Mouse (Mus musculus) embryo, embryonic 9.5 days (tissue): ENCODE results near the gene Tmem245.

ENCODE experiments used
- DNase-seq: peaks from one replicate; pipeline ENCODE4 v3.0.0-alpha.2; 2017; ENCODE audit errors: extremely low spot score

Gene Tmem245

DNA sequence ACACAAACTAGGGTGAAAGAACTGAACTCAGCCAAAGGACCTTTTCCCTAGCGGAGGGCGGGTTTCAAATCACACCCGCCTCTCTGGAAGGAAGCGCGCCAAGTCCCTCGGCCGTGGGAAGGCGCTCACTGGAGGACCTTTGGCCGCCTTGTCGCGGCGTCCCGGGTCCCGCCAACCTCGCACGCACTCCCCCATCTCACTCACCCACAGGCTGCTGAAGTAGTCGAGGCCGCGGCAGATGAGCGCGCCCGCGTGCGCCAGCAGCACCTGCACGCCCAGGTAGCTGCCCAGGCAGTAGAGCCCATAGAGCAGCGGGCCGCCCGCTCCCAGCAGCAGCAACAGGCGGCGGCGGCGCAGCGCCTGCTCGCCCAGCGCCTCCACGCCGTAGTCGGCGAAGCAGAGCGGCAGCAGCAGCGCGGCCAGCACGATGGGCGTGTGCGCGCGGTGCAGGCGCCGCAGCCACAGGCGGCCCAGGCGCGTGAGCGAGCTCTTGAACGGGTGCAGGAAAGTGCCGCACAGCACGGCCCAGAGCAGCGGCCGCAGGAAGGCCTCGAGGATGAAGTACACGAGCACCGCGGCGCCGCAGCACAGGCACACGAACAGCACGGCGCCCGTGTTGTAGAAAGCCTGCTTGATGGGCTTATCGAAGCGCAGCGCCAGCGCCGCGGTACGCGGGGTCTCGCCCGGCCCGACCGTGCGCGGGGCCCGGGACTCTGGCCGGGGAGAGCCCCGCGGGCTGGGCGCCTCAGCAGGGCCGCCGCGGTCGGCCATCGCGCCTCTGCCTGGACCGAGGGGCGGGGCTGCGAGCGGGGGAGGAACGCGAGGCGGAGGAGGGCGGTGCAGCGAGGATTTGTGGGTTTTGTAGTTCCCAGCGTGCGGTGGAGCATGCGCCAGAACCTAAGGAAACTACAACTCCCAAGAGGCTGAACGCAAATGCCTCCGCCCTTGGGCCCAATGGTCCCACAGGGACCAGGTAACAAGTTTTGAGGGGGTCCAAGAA is at the start of gene Tmem245:
Gene Tmem245 (minus strand): TSS at position 797 of the 1,000 bp plus-strand sequence.
- peak; percentile 95 for DNase-seq

GRCm38 (mm10) chr4:56993331-56993730 is 46.1 kb upstream of the Tmem245 start:
- no peak for DNase-seq

GRCm38 (mm10) chr4:56991951-56992350 is 44.7 kb upstream of the Tmem245 start:
- DNase-seq: no peak

GRCm38 (mm10) chr4:56990215-56990584 is 43.0 kb upstream of the Tmem245 start, which contains the start of gene Frrs1l:
Gene Frrs1l (minus strand): TSS chr4:56990391.
- DNase-seq: peak; percentile 22

GRCm38 (mm10) chr4:56989431-56990214 is 42.4 kb upstream of the Tmem245 start:
- peak; percentile 41 for DNase-seq

DNA sequence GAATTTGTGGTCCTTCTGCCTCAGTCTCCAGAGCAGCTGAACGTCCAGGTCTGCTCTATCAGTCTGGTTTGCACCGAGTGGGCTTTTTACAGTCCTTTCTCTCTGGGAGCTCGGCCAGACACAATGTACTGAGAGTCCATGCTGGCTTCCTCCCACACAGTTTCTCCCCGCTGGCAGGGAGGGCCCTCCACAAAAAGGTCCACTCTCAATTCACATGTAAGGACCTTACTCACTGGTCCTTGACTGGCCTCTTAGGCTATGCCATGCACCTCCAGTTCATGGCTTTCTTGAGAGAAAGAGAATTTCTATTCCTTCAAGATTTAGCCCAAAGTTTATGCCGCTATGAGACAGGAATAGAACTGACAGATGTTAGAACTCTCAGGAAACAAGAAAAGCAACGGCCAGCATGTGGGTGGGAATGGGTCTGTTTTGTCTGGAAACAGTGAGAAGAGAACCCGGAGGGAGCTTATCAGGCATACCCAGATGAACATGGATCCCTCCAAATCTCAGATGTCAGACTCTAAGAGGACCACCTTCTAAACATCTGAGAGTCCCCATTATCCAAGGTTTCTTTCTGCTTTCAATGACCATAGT is 18.4 kb upstream of the Tmem245 start:
- DNase-seq: no peak

GRCm38 (mm10) chr4:56963687-56964086 is 16.4 kb upstream of the Tmem245 start:
- DNase-seq: no peak

DNA sequence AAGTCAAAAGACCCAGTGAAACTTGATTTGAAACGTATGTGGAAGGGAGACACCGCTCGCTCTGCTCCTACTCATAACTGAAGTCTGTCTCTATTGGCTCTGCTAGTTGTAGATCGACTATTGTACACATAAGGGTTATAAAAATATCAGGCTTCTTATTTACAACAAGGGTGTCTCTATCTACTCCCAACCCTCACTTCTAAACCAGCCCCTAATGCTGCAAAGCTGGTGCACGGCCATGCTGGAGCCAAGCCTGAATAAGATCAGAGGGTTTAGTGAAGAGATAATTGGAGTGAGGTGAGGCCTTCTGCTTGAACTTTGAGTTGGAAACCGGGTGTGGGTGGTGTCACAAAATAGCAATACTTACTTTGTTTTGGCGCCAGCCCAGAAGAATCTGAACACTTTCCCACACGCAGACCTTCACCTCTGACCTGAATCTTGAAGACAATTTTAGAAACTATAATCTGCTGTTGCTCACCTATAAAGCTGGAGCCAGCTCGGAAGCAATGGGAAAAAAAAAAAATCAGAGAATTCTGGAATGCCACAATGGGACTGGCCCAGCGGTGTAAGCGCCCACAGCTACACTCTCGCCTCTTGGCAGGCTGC is 14.2 kb upstream of the Tmem245 start:
- no peak for DNase-seq

DNA sequence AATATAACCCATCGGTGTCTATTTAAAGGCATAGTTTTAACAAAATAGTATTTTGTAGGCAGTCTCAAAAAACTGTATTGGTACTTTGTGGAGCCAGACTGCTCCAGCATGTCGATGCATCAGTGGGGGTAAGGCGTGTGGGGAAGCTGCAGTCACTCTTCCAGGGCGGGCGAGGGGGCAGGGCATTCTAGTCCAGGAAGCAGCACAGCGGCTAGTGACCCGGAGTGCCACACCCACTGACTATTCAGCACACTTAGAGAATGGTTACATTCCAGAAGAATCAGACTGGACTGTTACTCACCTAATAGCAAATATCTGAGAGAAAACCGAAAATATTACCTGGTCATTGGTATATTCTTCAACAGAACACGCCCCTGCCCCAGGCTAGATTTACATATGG is 10.3 kb upstream of the Tmem245 start:
- DNase-seq: no peak

DNA sequence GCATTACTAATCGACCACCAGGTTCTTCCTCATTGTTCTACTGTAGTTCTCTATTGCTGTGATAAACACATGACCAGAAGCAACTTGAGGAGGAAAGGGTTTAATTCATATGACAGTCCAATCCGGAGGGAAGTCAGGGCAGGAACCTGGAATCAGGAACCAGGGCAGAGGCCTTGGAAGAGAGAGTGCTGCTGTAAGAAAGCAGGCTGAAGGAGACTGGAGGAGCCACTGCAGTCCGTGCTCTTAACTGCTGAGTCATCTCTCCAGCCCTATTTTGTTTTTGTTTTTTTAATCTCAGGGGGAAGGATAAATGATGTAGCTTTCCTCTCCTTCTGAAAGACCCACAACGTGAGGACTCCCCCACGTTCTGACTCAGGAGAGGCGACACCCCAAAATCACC is 6.0 kb upstream of the Tmem245 start:
- no peak for DNase-seq

GRCm38 (mm10) chr4:56951701-56952100 is 4.5 kb upstream of the Tmem245 start:
- no peak for DNase-seq

- DNase-seq: no peak
These were observed 2.3 kb upstream of the Tmem245 start for GRCm38 (mm10) chr4:56949494-56949893.

DNA sequence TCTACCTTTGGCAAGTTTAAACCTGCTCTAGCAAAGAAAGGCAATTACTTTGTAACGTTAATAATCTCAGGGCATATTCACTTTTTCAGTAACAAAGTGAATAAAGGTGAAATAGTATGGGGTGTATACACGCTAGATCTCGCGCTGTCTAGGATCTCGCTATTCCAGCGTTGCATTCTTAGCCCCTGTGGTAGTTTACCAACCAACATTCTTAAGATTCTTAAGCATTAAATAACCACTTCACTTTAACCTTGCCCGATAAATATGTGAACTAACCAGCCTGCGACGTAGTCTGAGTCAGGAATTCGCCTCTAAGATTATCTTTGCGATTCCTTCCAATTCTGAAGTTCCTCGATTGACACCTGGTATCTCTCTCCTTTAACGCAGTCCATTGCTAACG is 1.1 kb downstream of the Tmem245 start:
- no peak for DNase-seq

DNA sequence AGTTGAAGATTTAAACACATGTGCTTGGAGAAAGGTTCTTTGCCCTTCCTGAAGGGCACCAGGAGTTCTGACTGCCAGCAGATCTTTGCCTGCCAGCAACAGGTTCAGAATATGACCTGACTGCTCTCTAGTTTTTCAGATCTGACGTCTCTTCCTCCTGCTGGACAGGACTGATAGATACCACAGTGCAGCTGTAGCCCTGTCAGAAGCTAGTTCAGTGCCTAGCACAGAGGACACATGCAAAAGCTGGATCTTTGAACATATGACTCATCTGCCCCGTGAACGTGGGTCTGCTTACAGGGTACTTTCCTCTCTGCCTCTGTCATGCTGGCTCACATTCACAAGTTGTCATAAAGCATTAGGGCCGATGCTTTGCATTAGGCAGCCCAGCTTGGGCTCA is 3.0 kb downstream of the Tmem245 start:
- DNase-seq: no peak

- DNase-seq: no peak
These were observed 4.0 kb downstream of the Tmem245 start for GRCm38 (mm10) chr4:56943258-56943657.

- DNase-seq: no peak
These were observed 4.7 kb downstream of the Tmem245 start for GRCm38 (mm10) chr4:56942567-56942966.

DNA sequence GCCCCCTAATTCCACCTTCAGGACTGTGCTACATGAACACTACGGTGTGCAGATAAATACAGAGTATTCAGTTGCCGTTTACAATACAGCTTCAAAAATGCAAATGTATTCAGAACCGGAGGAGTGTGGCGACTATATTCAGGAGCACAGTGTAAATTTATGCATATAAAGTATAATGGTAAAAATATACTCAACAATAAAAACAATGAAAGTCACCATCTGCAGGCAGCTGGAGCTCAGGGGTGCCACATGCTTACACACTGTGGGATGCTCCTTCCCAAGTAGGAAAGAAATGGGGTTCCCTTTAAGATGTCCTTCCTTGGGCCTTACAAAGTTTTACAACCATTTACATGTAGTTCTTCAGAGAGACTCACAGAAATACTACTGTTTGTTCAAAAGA is 5.8 kb downstream of the Tmem245 start:
- no peak for DNase-seq

DNA sequence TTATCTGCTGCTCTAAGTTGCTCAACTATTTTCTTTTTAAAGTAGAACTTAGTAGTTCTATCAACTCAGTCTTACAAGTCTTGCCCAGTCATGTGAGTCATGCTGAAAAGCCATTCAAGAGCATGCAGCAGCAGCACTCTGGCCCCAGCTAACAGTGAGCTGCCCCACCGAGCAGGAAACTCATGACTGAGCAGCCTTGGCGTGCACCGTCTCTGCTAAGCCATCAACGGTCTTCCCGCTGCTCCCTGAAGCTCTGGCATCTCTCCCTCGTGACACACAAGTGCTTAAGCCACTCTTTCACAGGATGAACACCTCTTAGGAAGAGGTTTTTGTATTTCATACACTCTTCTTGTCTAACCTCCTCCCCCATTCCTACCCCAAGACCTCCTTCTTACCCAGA is 10.1 kb downstream of the Tmem245 start:
- DNase-seq: no peak

DNA sequence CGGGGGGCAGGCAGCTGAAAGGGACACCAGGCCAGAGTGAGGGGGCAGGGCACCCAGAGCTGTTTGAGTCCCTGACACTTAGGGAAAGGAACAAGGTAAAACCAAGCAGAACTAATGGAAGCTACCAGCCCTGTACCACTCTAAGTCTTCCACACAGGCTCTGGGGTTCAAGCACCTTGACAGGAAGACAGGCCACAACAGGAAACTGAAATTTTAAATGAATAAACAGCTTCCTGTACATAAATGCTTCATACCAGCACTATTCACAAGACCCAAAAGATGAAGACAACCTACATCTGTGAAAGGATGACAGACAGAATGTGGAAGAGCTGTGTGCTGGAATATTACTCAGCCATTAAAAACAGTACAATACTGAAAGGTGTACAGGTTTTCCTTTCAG is 11.9 kb downstream of the Tmem245 start:
- DNase-seq: no peak

GRCm38 (mm10) chr4:56933154-56933553 is 14.1 kb downstream of the Tmem245 start:
- DNase-seq: no peak

DNA sequence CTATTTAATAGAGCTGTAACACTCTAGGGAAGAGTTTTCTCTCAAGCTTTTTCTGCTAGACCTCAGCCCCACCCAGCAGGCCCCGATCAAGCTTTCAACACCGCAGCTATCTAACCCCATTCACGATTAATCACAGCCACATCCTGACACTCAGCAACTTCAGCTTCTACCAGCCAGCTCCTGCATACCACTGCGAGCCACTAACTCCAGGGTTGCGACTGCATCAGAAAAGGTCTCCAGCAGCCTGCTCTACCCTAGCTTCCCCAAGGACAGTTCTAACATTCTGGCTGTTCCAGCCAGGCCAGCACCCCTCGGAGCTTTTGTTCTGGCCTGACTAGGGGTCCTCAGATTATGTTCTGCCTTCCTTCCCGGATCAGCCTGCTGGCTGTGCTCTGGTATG is 15.1 kb downstream of the Tmem245 start:
- DNase-seq: no peak

DNA sequence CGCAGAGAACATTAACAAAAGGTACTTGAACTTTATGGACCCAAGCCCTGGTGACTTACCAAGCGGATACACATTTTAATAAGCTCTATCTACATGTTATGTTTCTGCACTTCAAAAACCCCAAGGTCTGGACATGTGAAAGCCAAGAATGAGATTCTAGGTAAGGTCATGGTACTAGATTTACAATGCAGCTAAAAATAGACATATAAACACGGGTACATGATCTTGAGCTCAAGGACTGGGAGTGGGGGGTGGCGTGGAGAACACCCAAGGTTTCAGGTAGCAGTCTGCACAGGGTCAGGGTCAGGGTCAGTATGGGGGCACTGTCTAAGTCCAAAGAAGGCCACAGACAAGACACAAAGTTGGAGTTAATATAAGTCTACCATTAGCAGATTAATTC is 16.9 kb downstream of the Tmem245 start:
- no peak for DNase-seq
